Mouse (Mus musculus) liver, embryonic 14.5 days (tissue): ENCODE measurements around the gene Pdxp. TPM values are rescaled to one million over a fixed set of nuclear protein-coding genes. Genes with fewer than 3 reads are reported as not detected.
A peak's percentile ranks its signal among the peaks of the same experiment; 100 is the strongest.

Experiments used
- ATAC-seq: fragments of 200-750 bp; cut with Nextera tagmentation; 2 replicates; pipeline ENCODE4 v1.8.0; 2017; ENCODE audit warnings: moderate number of reproducible peaks, mild to moderate bottlenecking, moderate library complexity; ENCODE audit not compliant: insufficient read depth
- DNase-seq, 3 experiments: peaks; one replicate each; pipeline ENCODE4 v3.0.0-alpha.2; 2012 to 2013; ENCODE audit warnings: low read depth in 3 of 3, low spot score in 3 of 3
- H3K27ac ChIP-seq: fragments of 300-500 bp; sonication (generic); 2 replicates; pipeline ENCODE4 v1.5.1; 2014; ENCODE audit warnings: moderate library complexity, mild to moderate bottlenecking, control low read depth, inconsistent platforms
- H3K27me3 ChIP-seq: fragments of 300-500 bp; sonication (generic); 2 replicates; pipeline ENCODE4 v1.6.1; 2014; ENCODE audit warnings: mild to moderate bottlenecking, low read length, moderate library complexity; ENCODE audit not compliant: control insufficient read depth, insufficient read depth
- H3K36me3 ChIP-seq: fragments of 300-500 bp; sonication (generic); replicated peaks from 2 replicates; pipeline ENCODE4 v1.6.1; 2014; ENCODE audit warnings: low read depth; ENCODE audit not compliant: control insufficient read depth, insufficient read depth
- H3K4me1 ChIP-seq, 2 experiments: fragments of 200-500 bp in 1 of 2; fragments of 300-500 bp in 1 of 2; sonication (generic) in 1 of 2; replicated peaks; 2 replicates each; pipeline ENCODE4 v1.6.1; 2012 to 2014; ENCODE audit warnings: antibody characterized with exemption in 1 of 2, inconsistent platforms in 1 of 2, low read length in 1 of 2; ENCODE audit not compliant: control insufficient read depth in 2 of 2, insufficient read depth in 2 of 2
- H3K4me2 ChIP-seq: fragments of 300-500 bp; sonication (generic); 2 replicates; pipeline ENCODE4 v1.6.1; 2014; ENCODE audit warnings: low read depth, mild to moderate bottlenecking, control low read depth, moderate library complexity
- H3K4me3 ChIP-seq, 2 experiments: fragments of 200-500 bp in 1 of 2; fragments of 300-500 bp in 1 of 2; sonication (generic) in 1 of 2; 2 replicates each; pipeline ENCODE4 v1.5.1; 2012 to 2014; ENCODE audit warnings: low read depth in 2 of 2, low read length in 2 of 2, mild to moderate bottlenecking in 2 of 2, control low read depth in 1 of 2, inconsistent platforms in 1 of 2, moderate library complexity in 1 of 2; ENCODE audit not compliant: insufficient read depth in 1 of 2
- H3K9ac ChIP-seq: fragments of 300-500 bp; sonication (generic); replicated peaks from 2 replicates; pipeline ENCODE4 v1.6.1; 2014; ENCODE audit warnings: mild to moderate bottlenecking, control low read depth, moderate library complexity
- H3K9me3 ChIP-seq: fragments of 300-500 bp; sonication (generic); 2 replicates; pipeline ENCODE4 v1.6.1; 2016; ENCODE audit warnings: low read length, mixed read lengths; ENCODE audit not compliant: control insufficient read depth
- CTCF ChIP-seq: IDR thresholded peaks from 2 replicates; pipeline ENCODE4 v1.5.1; 2016; ENCODE audit warnings: antibody characterized with exemption, low read depth, control low read depth
- EP300 ChIP-seq: IDR thresholded peaks from 2 replicates; pipeline ENCODE4 v1.6.1; 2016; ENCODE audit warnings: antibody characterized with exemption, low read depth
- WGBS: fragments of 180-500 bp; shearing (Covaris S2); extraction: QIAGEN DNeasy Blood & Tissue Kit; methylation state at CpG from one replicate; pipeline ENCODE4 v1.1.7; 2014; ENCODE audit not compliant: insufficient replicate concordance; 5-methylcytosine and 5-hydroxymethylcytosine counted together
- polyA plus RNA-seq, 2 experiments: library from polyadenylated mRNA; depleted of rRNA in 1 of 2; stranded (reverse) in 1 of 2; unstranded in 1 of 2; fragments of >200 nt; fragmentation: Nextera tagmentation in 1 of 2; extraction: Ambion mirVana in 1 of 2; gene quantifications; 2 replicates each; pipeline versions ENCODE4 v1.2.1 to v1.2.3; 2012 to 2014

Pdxp gene
- polyA plus RNA-seq, 2 experiments = 6.4 to 9.3 TPM

DNA sequence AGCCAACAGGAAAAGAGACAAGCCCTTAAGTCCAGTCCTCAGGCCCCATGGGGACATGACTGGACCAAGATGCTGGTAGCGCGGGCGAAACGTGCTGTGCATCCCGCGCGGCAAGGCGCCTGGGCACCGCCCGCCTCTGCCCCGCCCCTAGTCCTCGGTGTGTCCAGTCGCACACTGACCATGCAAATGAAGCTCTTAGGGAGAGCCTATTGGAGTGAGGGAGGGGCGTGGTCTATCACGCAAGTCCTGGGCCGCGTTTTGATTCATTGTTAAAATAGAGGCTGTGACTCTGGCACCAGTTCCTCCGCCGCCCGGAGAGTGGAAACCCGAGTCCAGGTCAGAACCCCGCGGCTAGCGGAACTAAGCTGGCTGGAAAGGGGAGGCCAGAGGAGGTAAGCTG, 33.9 kb downstream of the Pdxp start, which contains the start of gene Triobp:
Gene Triobp (plus strand): TSS at position 68 of the 400 bp plus-strand sequence.
- no peak within 1 kb of the TSS for H3K27ac ChIP-seq
- DNase-seq (peak; percentile 71 to 73 (median 72)), ATAC-seq (peak; percentile 90)
- TF ChIP-seq CTCF = no peak
- no peak for TF ChIP-seq EP300
- H3K4me2 ChIP-seq = peak within 1 kb of the TSS; percentile 53
- H3K36me3 ChIP-seq = no peaks in the 10 kb centered on the region
- no peak within 1 kb of the TSS for H3K9ac ChIP-seq
- H3K9me3 ChIP-seq = no peaks in the 10 kb centered on the region
- H3K4me3 ChIP-seq = peak within 1 kb of the TSS; percentile 8 to 11; a peak in 2 of 4 replicates
- H3K4me1 ChIP-seq = peaks cover 0 to 12% of the 10 kb centered on the region in 2 experiments; a peak in 1 of 4 replicates
- peaks cover 24% of the 10 kb centered on the region for H3K27me3 ChIP-seq
- under 1% methylated on average over 24 of the region's 24 CpGs for WGBS

GRCm38 (mm10) chr15:78948152-78948725, 34.5 kb downstream of the Pdxp start:
- Histone ChIP-seq H3K4me3 (peak overlapping the region; percentile 8 to 11; a peak in 1 of 4 replicates), H3K27ac (no peak overlapping the region), H3K27me3 (peaks cover 24% of the 10 kb centered on the region), H3K4me1 (peaks cover 0 to 12% of the 10 kb centered on the region in 2 experiments; a peak in 1 of 4 replicates), H3K4me2 (peak overlapping the region; percentile 53), H3K9ac (no peak overlapping the region), H3K9me3 (no peaks in the 10 kb centered on the region), H3K36me3 (no peaks in the 10 kb centered on the region)
- no peak for ATAC-seq
- DNase-seq = no peak
- TF ChIP-seq EP300 = no peak
- no peak for TF ChIP-seq CTCF
- 11% methylated on average over 11 of the region's 11 CpGs for WGBS

DNA sequence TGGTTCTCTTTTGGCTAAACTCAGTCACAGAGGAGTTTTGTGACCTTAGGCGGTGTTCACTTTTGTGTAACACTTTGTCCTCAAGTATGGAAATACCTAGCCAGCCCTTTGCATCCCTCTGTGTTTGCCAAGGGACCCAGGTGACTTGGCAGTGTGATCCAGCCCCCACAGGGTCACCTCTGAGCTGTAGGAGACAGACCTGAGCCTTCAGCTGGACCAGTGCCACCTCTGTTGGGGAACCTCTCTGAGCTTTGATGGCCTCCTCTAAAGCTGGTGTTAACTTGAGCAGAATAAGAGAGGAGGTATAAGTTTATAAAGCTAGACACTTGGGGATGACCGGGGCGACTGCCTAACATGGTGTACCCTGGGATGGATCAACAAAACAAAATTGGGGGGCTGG, 35.2 kb downstream of the Pdxp start:
- ATAC-seq (no peak), DNase-seq (no peak)
- no peak for TF ChIP-seq CTCF
- no peak for TF ChIP-seq EP300
- no peak overlapping the region for H3K4me3 ChIP-seq
- WGBS = 77% methylated on average over 3 of the region's 3 CpGs
- H3K9me3 ChIP-seq = no peaks in the 10 kb centered on the region
- no peak overlapping the region for H3K4me2 ChIP-seq
- H3K27me3 ChIP-seq = peaks cover 24% of the 10 kb centered on the region
- H3K9ac ChIP-seq = no peak overlapping the region
- peaks cover 0 to 12% of the 10 kb centered on the region in 2 experiments; a peak in 1 of 4 replicates for H3K4me1 ChIP-seq
- H3K36me3 ChIP-seq = no peaks in the 10 kb centered on the region
- no peak overlapping the region for H3K27ac ChIP-seq

DNA sequence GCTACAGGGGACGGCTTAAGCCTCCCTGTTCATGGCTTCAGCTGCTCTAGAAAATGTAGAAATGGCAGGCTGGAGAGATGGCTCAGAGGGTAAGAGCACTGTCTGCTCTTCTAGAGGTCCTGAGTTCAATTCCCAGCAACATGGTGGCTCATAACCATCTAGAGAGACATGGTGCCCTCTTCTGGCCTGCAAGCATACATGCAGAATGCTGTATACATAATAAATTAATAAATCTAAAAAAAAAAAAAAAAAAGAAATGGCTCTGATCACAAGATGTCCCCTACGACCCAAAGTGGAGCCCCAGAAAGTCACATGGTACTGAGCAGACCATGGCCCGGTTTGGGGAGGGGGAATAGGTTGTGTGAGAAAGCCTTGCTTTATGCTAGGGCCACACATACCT, 41.9 kb downstream of the Pdxp start:
- H3K27ac ChIP-seq = no peak overlapping the region
- no peaks in the 10 kb centered on the region for H3K36me3 ChIP-seq
- H3K27me3 ChIP-seq = no peaks in the 10 kb centered on the region
- TF ChIP-seq EP300 = no peak
- no peak; the same call in 1 of the 2 replicates for TF ChIP-seq CTCF
- no peak overlapping the region for H3K4me2 ChIP-seq
- 46% methylated on average over 3 of the region's 3 CpGs for WGBS
- no peak overlapping the region for H3K4me3 ChIP-seq
- H3K4me1 ChIP-seq = no peaks in the 10 kb centered on the region
- DNase-seq = no peak
- ATAC-seq = no peak
- no peaks in the 10 kb centered on the region for H3K9me3 ChIP-seq
- no peak overlapping the region for H3K9ac ChIP-seq

- H3K27me3 ChIP-seq = no peaks in the 10 kb centered on the region
- TF ChIP-seq CTCF (peak; percentile 62), EP300 (no peak)
- H3K27ac ChIP-seq = no peak overlapping the region
- H3K9ac ChIP-seq = no peak overlapping the region
- 58% methylated on average over 4 of the region's 4 CpGs for WGBS
- ATAC-seq (no peak), DNase-seq (no peak)
- no peak overlapping the region for H3K4me3 ChIP-seq
- no peaks in the 10 kb centered on the region for H3K4me1 ChIP-seq
- H3K9me3 ChIP-seq = no peaks in the 10 kb centered on the region
- H3K36me3 ChIP-seq = no peaks in the 10 kb centered on the region
- no peak overlapping the region for H3K4me2 ChIP-seq
Measured at GRCm38 (mm10) chr15:78956351-78956750, 42.6 kb downstream of the Pdxp start.
